Mouse (Mus musculus) MEL (cell line): ENCODE data around the gene Szrd1. TPM values are rescaled to one million over a fixed set of nuclear protein-coding genes. Genes with fewer than 3 reads are reported as not detected.

Experiments
- DNase-seq: peaks from one replicate; pipeline ENCODE4 v3.0.0; 2011; ENCODE audit warnings: low read depth, low spot score
- H3K27ac ChIP-seq: 2 replicates; pipeline ENCODE4 v1.5.1; 2012; ENCODE audit warnings: low read depth, mild to moderate bottlenecking, control low read depth, low read length, moderate library complexity; ENCODE audit not compliant: control insufficient read depth
- H3K27me3 ChIP-seq, 2 experiments: fragments of 150-350 bp in 1 of 2; sonication (generic) in 1 of 2; 2 replicates each; pipeline ENCODE4 v1.6.1; 2012; ENCODE audit warnings: low read length in 2 of 2, mild to moderate bottlenecking in 2 of 2, improper control_type of control experiment in 1 of 2, moderate library complexity in 1 of 2; ENCODE audit not compliant: insufficient read depth in 2 of 2, control insufficient read depth in 1 of 2
- H3K36me3 ChIP-seq, 2 experiments: 2 replicates each; pipeline ENCODE4 v1.6.1; 2012 to 2014; ENCODE audit warnings: low read length in 2 of 2, improper control_type of control experiment in 1 of 2, inconsistent platforms in 1 of 2, mild to moderate bottlenecking in 1 of 2; ENCODE audit not compliant: insufficient read depth in 2 of 2, control insufficient read depth in 1 of 2
- H3K4me1 ChIP-seq, 2 experiments: fragments of 150-350 bp in 1 of 2; sonication (generic) in 1 of 2; 2 replicates each; pipeline ENCODE4 v1.6.1; 2012; ENCODE audit warnings: low read length in 2 of 2, improper control_type of control experiment in 1 of 2, mild to moderate bottlenecking in 1 of 2; ENCODE audit not compliant: insufficient read depth in 2 of 2, control insufficient read depth in 1 of 2
- H3K4me3 ChIP-seq, 2 experiments: fragments of 150-350 bp in 1 of 2; sonication (generic) in 1 of 2; 2 replicates each; pipeline ENCODE4 v1.5.1; 2012; ENCODE audit warnings: low read depth in 2 of 2, low read length in 2 of 2, mild to moderate bottlenecking in 2 of 2, moderate library complexity in 2 of 2, control low read depth in 1 of 2, improper control_type of control experiment in 1 of 2; ENCODE audit not compliant: control insufficient read depth in 1 of 2, insufficient read depth in 1 of 2
- H3K79me2 ChIP-seq: 2 replicates; pipeline ENCODE4 v1.6.1; 2012; ENCODE audit warnings: mild to moderate bottlenecking, low read length, moderate library complexity; ENCODE audit not compliant: control insufficient read depth, poor library complexity, insufficient read depth
- H3K9ac ChIP-seq: 2 replicates; pipeline ENCODE4 v1.6.1; 2012; ENCODE audit warnings: low read depth, mild to moderate bottlenecking, control low read depth, low read length, moderate library complexity; ENCODE audit not compliant: control insufficient read depth, poor library complexity, severe bottlenecking
- H3K9me3 ChIP-seq: fragments of 150-350 bp; sonication (generic); replicated peaks from 2 replicates; pipeline ENCODE4 v1.6.1; 2012; ENCODE audit warnings: mild to moderate bottlenecking, low read length, improper control_type of control experiment, moderate library complexity; ENCODE audit not compliant: insufficient read depth
- CHD2 ChIP-seq: IDR thresholded peaks from 2 replicates; pipeline ENCODE4 v1.6.1; 2011; ENCODE audit warnings: low read length, improper control_type of control experiment
- CTCF ChIP-seq, 3 experiments: IDR thresholded peaks in 2 of 3; conservative IDR thresholded peaks in 1 of 3; 2 replicates each; pipeline ENCODE4 v1.5.1; 2011 to 2012; ENCODE audit warnings: low read length in 3 of 3, low read depth in 2 of 3, mild to moderate bottlenecking in 2 of 3, improper control_type of control experiment in 1 of 3, inconsistent platforms in 1 of 3, mixed read lengths in 1 of 3, moderate library complexity in 1 of 3; ENCODE audit not compliant: control insufficient read depth in 1 of 3, insufficient read depth in 1 of 3, poor library complexity in 1 of 3, severe bottlenecking in 1 of 3
- E2F4 ChIP-seq: IDR thresholded peaks from 2 replicates; pipeline ENCODE4 v1.6.1; 2011; ENCODE audit warnings: low read depth, low read length, improper control_type of control experiment, borderline replicate concordance
- EP300 ChIP-seq, 2 experiments: IDR thresholded peaks; 2 replicates each; pipeline ENCODE4 v1.6.1; 2011; ENCODE audit warnings: improper control_type of control experiment in 2 of 2, low read length in 2 of 2, low read depth in 1 of 2, mild to moderate bottlenecking in 1 of 2
- ETS1 ChIP-seq: IDR thresholded peaks from 2 replicates; pipeline ENCODE4 v1.6.1; 2012; ENCODE audit warnings: low read depth, mild to moderate bottlenecking, inconsistent platforms, low read length, improper control_type of control experiment, moderate library complexity
- GABPA ChIP-seq: IDR thresholded peaks from 2 replicates; pipeline ENCODE4 v1.6.1; 2012; ENCODE audit warnings: low read depth, mild to moderate bottlenecking, inconsistent platforms, low read length, improper control_type of control experiment, moderate library complexity
- HCFC1 ChIP-seq: IDR thresholded peaks from 2 replicates; pipeline ENCODE4 v1.6.1; 2012; ENCODE audit warnings: low read depth, mild to moderate bottlenecking, inconsistent platforms, low read length, improper control_type of control experiment, moderate library complexity
- JUND ChIP-seq: IDR thresholded peaks from 2 replicates; pipeline ENCODE4 v1.6.1; 2011; ENCODE audit warnings: low read depth, mild to moderate bottlenecking, improper control_type of control experiment, low read length
- MAFK ChIP-seq: IDR thresholded peaks from 2 replicates; pipeline ENCODE4 v1.6.1; 2011; ENCODE audit warnings: low read depth, mild to moderate bottlenecking, low read length, improper control_type of control experiment, borderline replicate concordance
- MAZ ChIP-seq: IDR thresholded peaks from 2 replicates; pipeline ENCODE4 v1.6.1; 2012; ENCODE audit warnings: low read depth, mild to moderate bottlenecking, inconsistent platforms, low read length, improper control_type of control experiment
- MEF2A ChIP-seq: IDR thresholded peaks from 2 replicates; pipeline ENCODE4 v1.6.1; 2014; ENCODE audit warnings: low read depth, mild to moderate bottlenecking, inconsistent platforms, low read length, improper control_type of control experiment; ENCODE audit not compliant: poor library complexity, insufficient replicate concordance, severe bottlenecking; ENCODE audit errors: extremely low read depth
- MXI1 ChIP-seq: IDR thresholded peaks from 2 replicates; pipeline ENCODE4 v1.6.1; 2011; ENCODE audit warnings: mild to moderate bottlenecking, low read depth, low read length, improper control_type of control experiment
- POLR2A ChIP-seq, 2 experiments: IDR thresholded peaks; 2 replicates each; pipeline ENCODE4 v1.6.1; 2011 to 2012; ENCODE audit warnings: low read length in 2 of 2, mild to moderate bottlenecking in 2 of 2, control low read depth in 1 of 2, improper control_type of control experiment in 1 of 2, low read depth in 1 of 2, moderate library complexity in 1 of 2; ENCODE audit not compliant: control insufficient read depth in 1 of 2, insufficient read depth in 1 of 2, poor library complexity in 1 of 2
- POLR2AphosphoS5 ChIP-seq: IDR thresholded peaks from 2 replicates; pipeline ENCODE4 v1.6.1; 2012; ENCODE audit warnings: low read depth, borderline replicate concordance, mild to moderate bottlenecking, inconsistent platforms, low read length, moderate library complexity, mixed read lengths
- RAD21 ChIP-seq: IDR thresholded peaks from 2 replicates; pipeline ENCODE4 v1.6.1; 2011; ENCODE audit warnings: mild to moderate bottlenecking, low read depth, low read length, improper control_type of control experiment
- RCOR1 ChIP-seq: IDR thresholded peaks from 2 replicates; pipeline ENCODE4 v1.6.1; 2012; ENCODE audit warnings: low read depth, mild to moderate bottlenecking, inconsistent platforms, low read length, improper control_type of control experiment
- SMC3 ChIP-seq: IDR thresholded peaks from 2 replicates; pipeline ENCODE4 v1.6.1; 2011; ENCODE audit warnings: low read depth, low read length, improper control_type of control experiment
- USF1 ChIP-seq: IDR thresholded peaks from 2 replicates; pipeline ENCODE4 v1.6.1; 2014; ENCODE audit warnings: low read depth, mild to moderate bottlenecking, inconsistent platforms, low read length, improper control_type of control experiment, moderate library complexity
- USF2 ChIP-seq, 2 experiments: IDR thresholded peaks; 2 replicates each; pipeline ENCODE4 v1.6.1; 2011 to 2012; ENCODE audit warnings: improper control_type of control experiment in 2 of 2, low read length in 2 of 2, borderline replicate concordance in 1 of 2, inconsistent platforms in 1 of 2, low read depth in 1 of 2, mild to moderate bottlenecking in 1 of 2; ENCODE audit not compliant: insufficient read depth in 1 of 2
- ZMIZ1 ChIP-seq: IDR thresholded peaks from 2 replicates; pipeline ENCODE4 v1.6.1; 2012; ENCODE audit warnings: low read depth, mild to moderate bottlenecking, inconsistent platforms, low read length, improper control_type of control experiment, moderate library complexity
- ZNF384 ChIP-seq: IDR thresholded peaks from 2 replicates; pipeline ENCODE4 v1.6.1; 2012; ENCODE audit warnings: low read depth, mild to moderate bottlenecking, inconsistent platforms, low read length, improper control_type of control experiment
- polyA plus RNA-seq, 2 experiments: library from polyadenylated mRNA; stranded (reverse) in 1 of 2; unstranded in 1 of 2; fragments of >175 nt in 1 of 2; fragments of >200 nt in 1 of 2; gene quantifications; 2 replicates each; pipeline versions ENCODE4 v1.2.1 to v1.2.4; 2012; ENCODE audit warnings: low replicate concordance in 2 of 2, low read depth in 1 of 2; ENCODE audit not compliant: insufficient read length in 2 of 2, insufficient read depth in 1 of 2, missing spikeins in 1 of 2
- total RNA-seq: library from RNA; depleted of rRNA; stranded (reverse); fragments of 300-350 nt; gene quantifications from 2 replicates; pipeline ENCODE4 v1.2.3, GENCODE M21; 2012

Gene Szrd1
- total and polyA plus RNA-seq, 3 experiments = 63.0 to 137 TPM; not detected in 1

DNA sequence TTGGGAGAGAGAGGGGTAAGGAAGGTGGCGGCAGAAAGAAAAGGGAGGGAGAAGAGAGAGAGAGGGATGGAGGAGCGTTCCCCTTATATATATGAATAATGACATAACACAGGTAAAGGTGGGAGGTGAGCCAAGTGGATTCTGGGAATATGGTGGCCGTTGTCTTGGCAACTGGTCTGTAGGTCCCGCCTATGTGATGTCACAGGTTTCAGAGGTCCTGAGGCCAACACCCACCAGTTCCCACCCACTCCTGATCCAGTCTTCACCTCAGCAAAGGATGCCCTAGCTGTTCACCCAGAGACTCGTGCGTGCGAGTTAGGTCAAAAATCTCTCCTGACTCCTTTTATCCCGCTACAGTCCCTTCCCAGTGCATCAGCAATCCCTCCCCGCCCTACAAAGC, 38.3 kb downstream of the Szrd1 start:
- TF ChIP-seq POLR2A (IDR thresholded peaks at IDR 0.05; ENCODE audit: control insufficient read depth in 1 of 2, insufficient read depth in 1 of 2, low read depth in 1 of 2, low read length in 2 of 2, poor library complexity in 1 of 2) = no peak
- TF ChIP-seq MAFK = no peak
- no peak for TF ChIP-seq ZMIZ1
- TF ChIP-seq ETS1 = no peak
- TF ChIP-seq GABPA = no peak
- no peak for TF ChIP-seq MXI1
- no peak for TF ChIP-seq JUND
- TF ChIP-seq RCOR1 = no peak
- TF ChIP-seq HCFC1 = no peak
- no peak for TF ChIP-seq ZNF384
- no peak for TF ChIP-seq EP300 (IDR thresholded peaks at IDR 0.05; ENCODE audit: low read depth in 1 of 2, low read length in 2 of 2)
- no peak for TF ChIP-seq SMC3
- TF ChIP-seq E2F4 = no peak
- no peak for TF ChIP-seq RAD21
- TF ChIP-seq, all 39 proteins: peak for 0
- Histone ChIP-seq H3K27me3 (no peaks in the 10 kb centered on the region), H3K9ac (no peak overlapping the region), H3K27ac (no peak overlapping the region), H3K79me2 (no peaks in the 10 kb centered on the region), H3K9me3 (no peaks in the 10 kb centered on the region), H3K4me1 (peaks cover 0 to 5% of the 10 kb centered on the region in 2 experiments; a peak in 1 of 4 replicates), H3K36me3 (no peaks in the 10 kb centered on the region), H3K4me3 (no peak overlapping the region)
- no peak for DNase-seq

- no peaks in the 10 kb centered on the region for H3K79me2 ChIP-seq
- H3K9ac ChIP-seq = no peak overlapping the region
- H3K4me1 ChIP-seq = peaks cover 0 to 5% of the 10 kb centered on the region in 2 experiments; a peak in 1 of 4 replicates
- no peak overlapping the region for H3K27ac ChIP-seq
- TF ChIP-seq USF1 = no peak
- TF ChIP-seq MEF2A = no peak
- TF ChIP-seq ETS1 = no peak
- TF ChIP-seq POLR2AphosphoS5 = no peak
- no peak for TF ChIP-seq MAZ
- TF ChIP-seq CTCF (IDR thresholded peaks at IDR 0.05 in 2 of 3, conservative IDR thresholded peaks at IDR 0.05 in 1 of 3; ENCODE audit: control insufficient read depth in 1 of 3, insufficient read depth in 1 of 3, low read depth in 2 of 3, low read length in 3 of 3, poor library complexity in 1 of 3, severe bottlenecking in 1 of 3) = no peak
- no peak for TF ChIP-seq RAD21
- TF ChIP-seq USF2 (IDR thresholded peaks at IDR 0.05; ENCODE audit: borderline replicate concordance in 1 of 2, insufficient read depth in 1 of 2, low read depth in 1 of 2, low read length in 2 of 2) = no peak
- TF ChIP-seq CHD2 = no peak
- TF ChIP-seq POLR2A (IDR thresholded peaks at IDR 0.05; ENCODE audit: control insufficient read depth in 1 of 2, insufficient read depth in 1 of 2, low read depth in 1 of 2, low read length in 2 of 2, poor library complexity in 1 of 2) = no peak
- H3K4me3 ChIP-seq = no peak overlapping the region
- no peak for DNase-seq
- H3K27me3 ChIP-seq = no peaks in the 10 kb centered on the region
- no peaks in the 10 kb centered on the region for H3K36me3 ChIP-seq
- H3K9me3 ChIP-seq = no peaks in the 10 kb centered on the region
Measured at GRCm38 (mm10) chr4:141099956-141100355, 39.6 kb downstream of the Szrd1 start.
